Mouse (Mus musculus) embryonic facial prominence, embryonic 15.5 days (tissue): ENCODE data around the gene Fbln5. TPM values are rescaled to one million over a fixed set of nuclear protein-coding genes. Genes with fewer than 3 reads are reported as not detected.

ENCODE experiments used
- ATAC-seq: fragments of 200-750 bp; cut with Nextera tagmentation; 2 replicates; pipeline ENCODE4 v1.8.0; 2017; ENCODE audit warnings: low read depth, moderate TSS enrichment; ENCODE audit not compliant: insufficient number of reproducible peaks, low FRiP score, low TSS enrichment
- H3K27ac ChIP-seq: fragments of 300-500 bp; sonication (generic); replicated peaks from 2 replicates; pipeline ENCODE4 v1.5.1; 2015; ENCODE audit warnings: mild to moderate bottlenecking, inconsistent platforms
- H3K27me3 ChIP-seq: fragments of 300-500 bp; sonication (generic); 2 replicates; pipeline ENCODE4 v1.6.1; 2015; ENCODE audit warnings: inconsistent platforms
- H3K36me3 ChIP-seq: fragments of 300-500 bp; sonication (generic); 2 replicates; pipeline ENCODE4 v1.6.1; 2015; ENCODE audit warnings: mild to moderate bottlenecking, inconsistent platforms
- H3K4me1 ChIP-seq: fragments of 300-500 bp; sonication (generic); 2 replicates; pipeline ENCODE4 v1.6.1; 2015; ENCODE audit warnings: inconsistent platforms
- H3K4me2 ChIP-seq: fragments of 300-500 bp; sonication (generic); replicated peaks from 2 replicates; pipeline ENCODE4 v1.6.1; 2015; ENCODE audit warnings: mild to moderate bottlenecking, inconsistent platforms
- H3K4me3 ChIP-seq: fragments of 300-500 bp; sonication (generic); replicated peaks from 2 replicates; pipeline ENCODE4 v1.5.1; 2015; ENCODE audit warnings: mild to moderate bottlenecking, inconsistent platforms
- H3K9ac ChIP-seq: fragments of 300-500 bp; sonication (generic); 2 replicates; pipeline ENCODE4 v1.6.1; 2015; ENCODE audit warnings: inconsistent platforms
- H3K9me3 ChIP-seq: fragments of 300-500 bp; sonication (generic); replicated peaks from 2 replicates; pipeline ENCODE4 v1.6.1; 2016; ENCODE audit warnings: inconsistent platforms
- WGBS: fragments of 180-500 bp; shearing (Covaris S2); methylation state at CpG from one replicate; pipeline ENCODE4 v1.1.7; 2015; 5-methylcytosine and 5-hydroxymethylcytosine counted together
- polyA plus RNA-seq: library from polyadenylated mRNA; unstranded; fragments of >200 nt; fragmentation: Nextera tagmentation; extraction: Ambion mirVana; gene quantifications from 2 replicates; pipeline ENCODE4 v1.2.1, GENCODE M21; 2015

Gene Fbln5
- polyA plus RNA-seq, 1 experiment from 2014 or later = 160 TPM

DNA sequence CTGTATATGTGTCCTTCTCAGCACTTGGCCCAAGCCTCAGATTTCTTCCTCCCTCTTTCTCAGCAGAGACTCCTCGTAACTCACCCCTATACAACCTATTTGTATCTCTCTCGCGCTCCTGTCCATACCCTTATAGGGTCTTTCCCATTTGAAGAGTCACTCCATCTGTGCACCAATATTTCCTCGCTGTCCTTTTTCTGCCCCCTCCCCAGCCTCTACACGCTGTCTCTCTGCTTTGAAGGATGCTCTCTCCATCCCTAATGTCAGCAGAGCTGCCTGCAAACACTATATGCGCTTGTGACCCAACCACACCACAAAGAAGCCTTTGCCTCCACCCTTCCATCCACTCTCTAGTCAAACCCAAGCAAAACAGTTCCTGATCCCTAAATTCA, 14.3 kb upstream of the Fbln5 start:
- peaks cover 9% of the 10 kb centered on the region; the same call in 1 of the 2 replicates for H3K4me1 ChIP-seq
- no peak overlapping the region for H3K4me3 ChIP-seq
- no peaks in the 10 kb centered on the region for H3K27me3 ChIP-seq
- peaks cover 12% of the 10 kb centered on the region; the same call in 1 of the 2 replicates for H3K36me3 ChIP-seq
- H3K27ac ChIP-seq = no peak overlapping the region
- no peak overlapping the region for H3K9ac ChIP-seq
- H3K9me3 ChIP-seq = no peaks in the 10 kb centered on the region
- no peak for ATAC-seq
- H3K4me2 ChIP-seq = no peak overlapping the region
- WGBS = 96% methylated on average over 6 of the region's 6 CpGs

DNA sequence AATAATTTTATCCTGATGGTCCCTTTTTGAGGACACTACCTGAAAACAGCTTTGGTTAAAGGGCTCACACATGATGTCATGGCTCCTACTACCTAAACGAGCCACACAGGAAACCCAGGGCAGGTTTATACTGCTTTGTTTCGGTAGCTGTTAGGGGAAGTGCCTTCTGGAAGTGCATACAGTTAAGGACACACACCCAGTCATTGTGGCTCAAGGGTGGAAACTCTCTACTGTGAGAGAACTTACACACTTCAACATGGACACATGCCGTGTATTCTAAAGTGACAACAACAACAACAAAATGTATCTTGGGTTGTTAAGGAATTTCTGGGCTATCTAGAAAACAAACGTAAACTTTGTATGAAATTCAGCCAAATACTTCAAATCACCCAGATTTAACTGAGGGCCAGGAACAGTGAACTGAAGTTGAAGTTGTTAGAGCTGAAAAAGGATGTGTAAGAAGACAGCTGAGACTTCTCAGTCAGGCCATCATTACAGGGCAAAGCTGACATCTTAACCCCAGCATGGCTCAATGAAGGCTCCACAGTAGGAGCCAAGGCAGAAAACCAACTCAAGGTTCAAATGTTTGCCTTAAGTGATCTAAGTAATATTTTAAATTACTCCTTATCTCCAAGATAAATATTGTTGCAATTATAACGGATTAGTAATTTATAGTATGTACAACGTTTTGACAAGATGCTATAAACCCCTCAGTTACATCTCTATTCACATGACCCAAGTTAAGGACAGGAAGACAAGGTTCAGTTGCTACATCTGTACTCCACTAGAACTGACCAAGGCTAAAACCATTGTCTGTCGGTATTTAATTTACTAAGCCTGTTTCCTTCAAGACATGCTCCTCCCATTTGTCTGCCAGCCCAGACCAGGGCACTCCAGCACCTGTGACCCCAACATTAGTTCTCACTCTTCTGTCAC, 13.6 kb upstream of the Fbln5 start:
- Histone ChIP-seq H3K9ac (no peak overlapping the region), H3K4me3 (no peak overlapping the region), H3K27ac (no peak overlapping the region), H3K4me2 (no peak overlapping the region), H3K4me1 (peaks cover 9% of the 10 kb centered on the region; the same call in 1 of the 2 replicates), H3K9me3 (no peaks in the 10 kb centered on the region), H3K36me3 (peaks cover 6% of the 10 kb centered on the region; the same call in 1 of the 2 replicates), H3K27me3 (no peaks in the 10 kb centered on the region)
- WGBS = 79% methylated on average over 7 of the region's 7 CpGs
- ATAC-seq = no peak

DNA sequence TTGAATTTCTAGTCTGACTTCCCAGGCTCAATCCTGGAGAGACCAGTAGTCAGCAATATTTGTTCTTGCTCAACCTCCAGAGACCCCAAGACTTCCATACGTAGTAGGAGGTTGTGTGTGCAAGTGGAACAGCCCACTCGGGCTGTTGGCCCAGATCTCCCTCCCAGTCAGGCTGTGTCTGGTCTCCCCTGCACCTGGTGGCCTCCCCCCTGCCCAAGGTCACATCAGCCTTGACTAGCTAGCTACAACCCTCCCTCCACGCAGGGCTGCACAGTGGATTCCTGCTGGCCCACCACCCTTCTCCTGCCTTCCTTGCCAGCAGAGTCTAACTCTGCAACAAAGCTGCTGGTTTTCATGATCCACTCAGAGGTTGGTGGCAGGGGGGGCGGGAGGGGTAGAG, 12.4 kb upstream of the Fbln5 start:
- H3K4me1 ChIP-seq = peaks cover 9% of the 10 kb centered on the region; the same call in 1 of the 2 replicates
- no peak overlapping the region for H3K4me2 ChIP-seq
- no peak overlapping the region for H3K27ac ChIP-seq
- no peaks in the 10 kb centered on the region for H3K9me3 ChIP-seq
- 70% methylated on average over 4 of the region's 4 CpGs for WGBS
- H3K4me3 ChIP-seq = no peak overlapping the region
- no peaks in the 10 kb centered on the region for H3K27me3 ChIP-seq
- peaks cover under 1% of the 10 kb centered on the region; the same call in 1 of the 2 replicates for H3K36me3 ChIP-seq
- H3K9ac ChIP-seq = no peak overlapping the region
- ATAC-seq = no peak

DNA sequence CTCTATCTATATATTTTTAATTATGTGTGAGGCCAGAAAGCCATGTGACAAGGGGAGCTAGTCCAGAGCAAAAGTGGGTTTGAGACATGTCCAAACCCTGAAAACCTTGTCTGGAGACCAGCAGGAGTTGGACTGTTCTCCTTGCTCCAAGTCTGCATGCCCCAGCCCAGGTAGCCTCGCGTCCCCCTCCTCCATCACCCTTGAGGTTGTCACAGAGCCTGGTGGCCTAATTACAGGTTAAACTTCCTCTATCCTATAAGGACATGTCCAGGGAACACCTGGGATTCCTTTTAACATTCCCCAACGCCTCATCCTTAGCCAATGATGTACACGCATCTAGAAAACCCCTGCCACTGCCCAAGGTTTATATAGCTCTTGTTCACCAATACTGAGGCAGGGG, 4.3 kb upstream of the Fbln5 start:
- 90% methylated on average over 4 of the region's 4 CpGs for WGBS

DNA sequence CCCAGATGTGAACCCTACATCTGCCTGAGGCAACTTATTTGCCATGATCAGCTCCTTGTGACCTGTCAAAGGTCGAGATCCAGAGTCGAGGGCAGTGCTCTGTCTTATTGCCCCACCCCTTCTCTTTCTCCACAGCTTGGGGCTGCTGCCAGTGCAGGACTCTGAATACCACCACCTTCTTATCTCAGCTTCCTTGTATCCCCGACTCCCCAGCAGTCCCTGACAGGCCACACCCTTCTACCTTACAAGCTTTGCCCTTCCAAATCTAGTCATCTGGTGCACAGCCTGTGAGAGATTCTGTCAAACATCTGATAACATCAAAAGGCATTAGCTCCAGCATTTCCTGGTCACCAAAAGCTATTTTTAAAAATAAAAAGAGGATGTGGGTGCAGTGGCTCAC, 2.7 kb upstream of the Fbln5 start:
- Histone ChIP-seq H3K36me3 (no peaks in the 10 kb centered on the region), H3K27me3 (peaks cover 9% of the 10 kb centered on the region; the same call in 1 of the 2 replicates), H3K9me3 (no peaks in the 10 kb centered on the region), H3K27ac (no peak overlapping the region), H3K4me2 (no peak overlapping the region), H3K4me1 (peaks cover 14% of the 10 kb centered on the region), H3K9ac (no peak overlapping the region), H3K4me3 (no peak overlapping the region)
- no peak for ATAC-seq
- 19% methylated on average over 3 of the region's 3 CpGs for WGBS

More for the DNA sequence above, 4.3 kb upstream of the Fbln5 start:
- Histone ChIP-seq H3K9me3 (no peaks in the 10 kb centered on the region), H3K27ac (no peak overlapping the region), H3K4me1 (peaks cover 8% of the 10 kb centered on the region), H3K4me3 (no peak overlapping the region), H3K9ac (no peak overlapping the region), H3K4me2 (no peak overlapping the region), H3K27me3 (0 out of 2 replicates have a peak, but pooled peaks cover 6% of the 10 kb centered on the region), H3K36me3 (no peaks in the 10 kb centered on the region)
- ATAC-seq = no peak

DNA sequence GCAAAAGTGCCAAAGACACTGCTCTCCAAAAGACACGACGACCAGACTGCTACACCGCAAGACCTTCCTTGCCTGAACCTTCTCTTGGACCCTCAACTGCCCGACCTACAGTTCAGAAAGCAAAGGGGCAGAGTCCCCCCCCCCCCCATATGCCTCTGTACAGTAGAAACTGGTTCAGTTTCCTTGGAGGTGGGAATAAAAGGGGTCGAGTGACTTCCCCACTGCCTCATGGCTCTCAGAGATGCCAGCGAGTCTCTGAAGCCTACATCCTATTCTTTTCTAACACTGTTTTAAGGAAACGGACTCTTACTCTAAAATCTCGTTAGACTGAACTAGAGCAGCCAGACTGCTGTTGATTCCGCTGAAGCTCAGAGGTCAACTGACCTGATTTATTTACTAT, 715 bp upstream of the Fbln5 start:
- H3K4me3 ChIP-seq = peak overlapping the region; percentile 53
- H3K27ac ChIP-seq = peak overlapping the region; percentile 97
- no peak overlapping the region for H3K9ac ChIP-seq
- H3K36me3 ChIP-seq = no peaks in the 10 kb centered on the region
- peaks cover 15% of the 10 kb centered on the region for H3K4me1 ChIP-seq
- no peaks in the 10 kb centered on the region for H3K9me3 ChIP-seq
- peak overlapping the region; percentile 82 for H3K4me2 ChIP-seq
- no peak for ATAC-seq
- H3K27me3 ChIP-seq = peaks cover 11% of the 10 kb centered on the region; the same call in 1 of the 2 replicates
- WGBS = 39% methylated on average over 9 of the region's 9 CpGs

DNA sequence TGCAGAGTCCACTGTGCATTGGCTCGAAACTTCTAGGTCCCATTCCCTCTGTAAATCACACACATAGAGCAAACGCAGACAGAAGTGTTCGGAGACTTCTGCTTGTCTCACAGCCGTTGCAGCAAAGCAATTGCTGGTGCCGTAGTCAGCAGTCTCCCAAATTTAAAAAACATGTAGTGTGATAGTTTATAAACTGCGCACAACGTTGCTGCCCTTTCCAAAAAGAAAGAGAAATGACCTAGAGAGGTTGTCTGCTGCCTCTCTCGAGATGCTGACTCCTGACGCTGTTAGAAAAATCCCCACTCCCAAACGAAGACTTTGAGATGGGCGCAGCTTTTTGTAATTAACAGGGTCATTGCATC, 628 bp downstream of the Fbln5 start:
- WGBS = 5% methylated on average over 11 of the region's 11 CpGs
- Histone ChIP-seq H3K36me3 (no peaks in the 10 kb centered on the region), H3K9me3 (no peaks in the 10 kb centered on the region)

DNA sequence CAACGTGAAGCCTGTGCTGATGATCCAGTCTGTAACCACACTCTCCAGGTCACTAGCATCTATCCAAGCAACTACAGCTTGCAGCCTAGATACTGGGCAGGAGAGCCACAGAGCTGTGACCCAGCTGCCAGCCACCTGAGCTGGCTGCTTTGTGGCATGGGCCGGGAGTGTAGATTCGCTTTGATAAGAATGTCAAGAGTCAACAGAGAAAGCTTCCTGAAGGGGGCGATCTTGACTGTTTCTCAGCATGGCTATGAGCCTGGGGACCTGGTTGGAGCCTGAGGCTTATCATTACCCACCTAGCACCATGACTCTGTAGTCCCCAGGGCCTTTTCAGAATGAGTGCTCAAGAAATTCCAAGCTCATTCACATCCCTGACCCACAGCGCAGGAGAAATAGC, 2.0 kb downstream of the Fbln5 start:
- Histone ChIP-seq H3K4me2 (peak overlapping the region; percentile 82), H3K9ac (no peak overlapping the region), H3K27ac (peak overlapping the region; percentile 82), H3K9me3 (no peaks in the 10 kb centered on the region), H3K27me3 (peaks cover 8% of the 10 kb centered on the region; the same call in 1 of the 2 replicates), H3K36me3 (no peaks in the 10 kb centered on the region), H3K4me3 (peak overlapping the region; percentile 53), H3K4me1 (peaks cover 15% of the 10 kb centered on the region)
- WGBS = 57% methylated on average over 5 of the region's 5 CpGs
- no peak for ATAC-seq

More for the DNA sequence above, 628 bp downstream of the Fbln5 start:
- no peak for ATAC-seq
- Histone ChIP-seq H3K9ac (peak overlapping the region; percentile 23; the same call in 1 of the 2 replicates), H3K27ac (peak overlapping the region; percentile 97), H3K27me3 (peaks cover 8% of the 10 kb centered on the region; the same call in 1 of the 2 replicates), H3K4me3 (peak overlapping the region; percentile 53), H3K4me2 (peak overlapping the region; percentile 82), H3K4me1 (peaks cover 15% of the 10 kb centered on the region)

DNA sequence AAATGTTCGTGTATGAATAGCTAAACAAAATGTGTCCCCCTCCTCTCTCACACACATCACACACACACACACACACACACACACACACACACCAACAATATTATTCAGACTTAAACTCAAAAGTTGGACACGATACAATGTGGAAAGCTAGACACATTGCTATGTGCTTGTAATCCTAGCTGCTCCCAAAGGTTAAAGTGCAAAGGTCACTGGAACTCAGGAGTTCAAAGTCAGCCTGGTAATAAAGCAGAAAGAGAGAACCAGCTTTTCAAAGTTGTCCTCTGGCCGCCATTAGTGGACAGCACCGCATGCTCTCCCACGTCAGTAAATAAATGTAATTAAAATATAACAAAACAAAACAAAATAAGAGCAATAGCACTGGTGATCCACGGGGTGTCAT, 3.1 kb downstream of the Fbln5 start:
- Histone ChIP-seq H3K9ac (no peak overlapping the region), H3K27me3 (peaks cover 8% of the 10 kb centered on the region; the same call in 1 of the 2 replicates), H3K4me3 (no peak overlapping the region), H3K27ac (no peak overlapping the region), H3K4me1 (peaks cover 15% of the 10 kb centered on the region), H3K9me3 (no peaks in the 10 kb centered on the region), H3K36me3 (no peaks in the 10 kb centered on the region), H3K4me2 (no peak overlapping the region)
- ATAC-seq = no peak
- 74% methylated on average over 6 of the region's 6 CpGs for WGBS

DNA sequence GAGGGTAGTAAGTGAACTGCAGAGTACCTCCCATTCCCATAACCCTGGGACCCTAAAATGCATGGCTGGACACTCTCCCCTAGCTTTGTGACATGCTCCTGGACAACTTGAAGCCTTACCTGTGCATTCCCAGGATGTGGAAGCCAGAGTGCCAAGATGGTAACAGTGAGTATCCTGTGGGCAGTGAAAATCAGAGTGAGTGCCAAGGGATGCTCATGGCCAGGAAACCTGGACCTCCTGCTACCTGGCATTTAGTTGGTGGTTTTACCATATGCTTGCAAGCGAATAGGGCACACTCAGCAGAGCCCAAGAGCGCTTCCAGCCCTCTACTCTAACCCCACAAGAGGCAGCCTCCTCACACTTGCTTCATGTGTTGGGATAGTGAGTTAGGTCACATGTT, 4.4 kb downstream of the Fbln5 start:
- Histone ChIP-seq H3K4me3 (no peak overlapping the region), H3K4me1 (peaks cover 13% of the 10 kb centered on the region), H3K36me3 (no peaks in the 10 kb centered on the region), H3K9me3 (no peaks in the 10 kb centered on the region), H3K9ac (no peak overlapping the region), H3K4me2 (no peak overlapping the region), H3K27me3 (peaks cover 5% of the 10 kb centered on the region; the same call in 1 of the 2 replicates), H3K27ac (no peak overlapping the region)
- WGBS = 95% methylated on average over 2 of the region's 2 CpGs
- ATAC-seq = no peak

DNA sequence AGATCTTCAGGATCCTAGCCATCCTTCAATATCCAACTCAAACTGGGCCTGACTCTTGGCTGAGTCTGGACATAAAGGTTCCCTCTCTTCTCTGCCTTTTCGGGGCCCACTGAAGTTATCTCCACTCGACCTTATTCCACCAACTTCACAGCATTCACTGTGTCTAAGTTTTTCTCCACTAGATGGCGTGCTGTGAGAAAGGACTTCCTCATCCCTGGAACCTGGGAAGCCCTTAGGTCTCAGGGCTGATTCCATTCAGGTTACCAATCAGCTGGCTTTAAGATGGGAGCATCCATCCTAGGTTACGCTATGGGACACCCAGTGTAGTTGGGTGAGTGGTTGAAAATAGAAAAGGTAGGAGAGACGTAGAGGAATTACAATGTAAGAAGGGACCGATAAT, 7.7 kb downstream of the Fbln5 start:
- Histone ChIP-seq H3K9me3 (no peaks in the 10 kb centered on the region), H3K27ac (no peak overlapping the region), H3K4me3 (no peak overlapping the region), H3K27me3 (no peaks in the 10 kb centered on the region), H3K4me1 (no peaks in the 10 kb centered on the region), H3K9ac (no peak overlapping the region), H3K36me3 (no peaks in the 10 kb centered on the region), H3K4me2 (no peak overlapping the region)
- ATAC-seq = no peak
- 65% methylated on average over 6 of the region's 6 CpGs for WGBS
